Mouse (Mus musculus) limb, embryonic 11.5 days (tissue): ENCODE data around the gene Fam181a. TPM values are rescaled to one million over a fixed set of nuclear protein-coding genes. Genes with fewer than 3 reads are reported as not detected.

Experiments
- ATAC-seq: fragments of 200-750 bp; cut with Nextera tagmentation; 2 replicates; pipeline ENCODE4 v1.8.0; 2017; ENCODE audit warnings: low read depth; ENCODE audit not compliant: insufficient number of reproducible peaks, low FRiP score, low TSS enrichment
- DNase-seq: peaks from one replicate; pipeline ENCODE4 v3.0.0-alpha.2; 2015; ENCODE audit warnings: low spot score
- H3K27ac ChIP-seq: fragments of 300-500 bp; sonication (generic); replicated peaks from 2 replicates; pipeline ENCODE4 v1.5.1; 2014; ENCODE audit warnings: low read depth, mild to moderate bottlenecking, low read length
- H3K27me3 ChIP-seq: fragments of 300-500 bp; sonication (generic); 2 replicates; pipeline ENCODE4 v1.6.1; 2014; ENCODE audit warnings: mild to moderate bottlenecking, low read length, mixed read lengths; ENCODE audit not compliant: control insufficient read depth, insufficient read depth
- H3K36me3 ChIP-seq: fragments of 300-500 bp; sonication (generic); 2 replicates; pipeline ENCODE4 v1.6.1; 2014; ENCODE audit warnings: mild to moderate bottlenecking, low read length, moderate library complexity, mixed read lengths; ENCODE audit not compliant: control insufficient read depth, insufficient read depth
- H3K4me1 ChIP-seq: fragments of 300-500 bp; sonication (generic); 2 replicates; pipeline ENCODE4 v1.6.1; 2014; ENCODE audit warnings: low read length, mixed read lengths; ENCODE audit not compliant: control insufficient read depth, insufficient read depth
- H3K4me2 ChIP-seq: fragments of 300-500 bp; sonication (generic); 2 replicates; pipeline ENCODE4 v1.6.1; 2014; ENCODE audit warnings: low read depth, mild to moderate bottlenecking, moderate library complexity; ENCODE audit not compliant: severe bottlenecking
- H3K4me3 ChIP-seq: fragments of 300-500 bp; sonication (generic); 2 replicates; pipeline ENCODE4 v1.5.1; 2014; ENCODE audit warnings: low read depth, low read length
- H3K9ac ChIP-seq: fragments of 300-500 bp; sonication (generic); 2 replicates; pipeline ENCODE4 v1.6.1; 2014; ENCODE audit warnings: mild to moderate bottlenecking, low read length
- H3K9me3 ChIP-seq: fragments of 300-500 bp; sonication (generic); 2 replicates; pipeline ENCODE4 v1.6.1; 2016; ENCODE audit warnings: low read length; ENCODE audit not compliant: control insufficient read depth
- whole genome bisulfite sequencing: fragments of 180-500 bp; shearing (Covaris S2); extraction: QIAGEN DNeasy Blood & Tissue Kit; methylation state at CpG from one replicate; pipeline ENCODE4 v1.1.7; 2014; 5-methylcytosine and 5-hydroxymethylcytosine counted together
- polyA plus RNA-seq: library from polyadenylated mRNA; unstranded; fragments of >200 nt; fragmentation: Nextera tagmentation; extraction: Ambion mirVana; gene quantifications from 2 replicates; pipeline ENCODE4 v1.2.1, GENCODE M21; 2014

The Fam181a gene
- polyA plus RNA-seq, 1 experiment from 2014 or later = not detected

DNA sequence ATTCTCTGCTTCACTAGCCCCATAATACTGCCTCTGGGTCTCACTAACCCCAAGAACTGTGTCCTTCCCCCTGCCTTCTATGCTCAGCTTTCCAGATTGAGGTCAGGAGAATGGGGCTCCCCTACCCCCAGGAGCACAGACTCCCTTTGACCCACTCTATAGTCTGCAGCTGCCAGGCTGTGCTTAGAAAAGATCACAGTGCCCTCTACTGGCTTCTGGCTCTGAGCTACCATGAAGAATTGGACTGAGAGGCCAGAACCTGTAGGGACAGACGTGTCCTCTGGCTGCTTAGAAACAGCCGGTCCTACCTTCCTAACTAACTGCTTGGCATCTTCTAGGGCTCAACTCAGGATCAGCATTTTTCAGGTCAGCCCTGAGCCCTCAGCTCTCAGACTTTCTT, 4.6 kb upstream of the Fam181a start:
- H3K4me1 ChIP-seq = no peaks in the 10 kb centered on the region
- no peaks in the 10 kb centered on the region; the same call in 1 of the 2 replicates for H3K9me3 ChIP-seq
- no peaks in the 10 kb centered on the region for H3K36me3 ChIP-seq
- no peak overlapping the region for H3K4me2 ChIP-seq
- H3K27ac ChIP-seq = no peak overlapping the region
- H3K9ac ChIP-seq = no peak overlapping the region
- WGBS = 37% methylated on average over 2 of the region's 2 CpGs
- no peaks in the 10 kb centered on the region for H3K27me3 ChIP-seq
- H3K4me3 ChIP-seq = no peak overlapping the region
- ATAC-seq (no peak), DNase-seq (no peak)

DNA sequence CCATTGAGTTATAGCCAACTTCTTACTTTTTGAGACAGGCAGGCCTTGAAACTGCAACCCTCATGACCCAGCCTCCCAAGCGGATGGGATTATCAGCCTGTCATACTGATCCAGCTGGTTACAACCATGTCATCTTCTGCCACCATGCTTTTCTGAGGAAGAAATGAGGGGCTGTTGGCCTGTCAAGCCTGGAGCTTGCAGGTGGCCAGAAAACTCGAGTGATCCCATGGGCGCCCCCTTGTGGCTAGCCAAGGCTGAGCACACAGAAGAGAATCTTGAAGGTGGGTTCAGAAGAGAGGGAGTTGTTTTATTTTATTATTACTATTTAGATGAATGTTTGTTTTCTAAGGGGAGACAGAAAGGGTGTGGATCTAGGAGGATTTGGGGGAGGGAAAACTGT, 4.1 kb upstream of the Fam181a start:
- Histone ChIP-seq H3K27ac (no peak overlapping the region), H3K4me2 (no peak overlapping the region), H3K4me3 (no peak overlapping the region), H3K36me3 (no peaks in the 10 kb centered on the region), H3K9me3 (no peaks in the 10 kb centered on the region; the same call in 1 of the 2 replicates), H3K9ac (no peak overlapping the region), H3K4me1 (no peaks in the 10 kb centered on the region), H3K27me3 (no peaks in the 10 kb centered on the region)
- 22% methylated on average over 3 of the region's 3 CpGs for WGBS
- ATAC-seq (no peak), DNase-seq (peak; percentile 81)

- no peaks in the 10 kb centered on the region; the same call in 1 of the 2 replicates for H3K9me3 ChIP-seq
- 92% methylated on average over 8 of the region's 8 CpGs for WGBS
- no peak overlapping the region for H3K27ac ChIP-seq
- H3K4me2 ChIP-seq = no peak overlapping the region
- H3K27me3 ChIP-seq = peaks cover 13% of the 10 kb centered on the region
- H3K9ac ChIP-seq = no peak overlapping the region
- H3K4me1 ChIP-seq = no peaks in the 10 kb centered on the region
- no peaks in the 10 kb centered on the region for H3K36me3 ChIP-seq
- no peak for ATAC-seq
- no peak for DNase-seq
- no peak overlapping the region for H3K4me3 ChIP-seq
Observed at GRCm38 (mm10) chr12:103311921-103312320, 1.1 kb downstream of the Fam181a start.

GRCm38 (mm10) chr12:103313274-103313673, 2.5 kb downstream of the Fam181a start:
- Histone ChIP-seq H3K9ac (no peak overlapping the region), H3K27ac (no peak overlapping the region), H3K4me2 (no peak overlapping the region), H3K4me3 (no peak overlapping the region), H3K4me1 (peaks cover under 1% of the 10 kb centered on the region), H3K27me3 (peaks cover 13% of the 10 kb centered on the region), H3K36me3 (no peaks in the 10 kb centered on the region), H3K9me3 (no peaks in the 10 kb centered on the region; the same call in 1 of the 2 replicates)
- ATAC-seq (no peak), DNase-seq (no peak)
- WGBS = 79% methylated on average over 6 of the region's 6 CpGs

DNA sequence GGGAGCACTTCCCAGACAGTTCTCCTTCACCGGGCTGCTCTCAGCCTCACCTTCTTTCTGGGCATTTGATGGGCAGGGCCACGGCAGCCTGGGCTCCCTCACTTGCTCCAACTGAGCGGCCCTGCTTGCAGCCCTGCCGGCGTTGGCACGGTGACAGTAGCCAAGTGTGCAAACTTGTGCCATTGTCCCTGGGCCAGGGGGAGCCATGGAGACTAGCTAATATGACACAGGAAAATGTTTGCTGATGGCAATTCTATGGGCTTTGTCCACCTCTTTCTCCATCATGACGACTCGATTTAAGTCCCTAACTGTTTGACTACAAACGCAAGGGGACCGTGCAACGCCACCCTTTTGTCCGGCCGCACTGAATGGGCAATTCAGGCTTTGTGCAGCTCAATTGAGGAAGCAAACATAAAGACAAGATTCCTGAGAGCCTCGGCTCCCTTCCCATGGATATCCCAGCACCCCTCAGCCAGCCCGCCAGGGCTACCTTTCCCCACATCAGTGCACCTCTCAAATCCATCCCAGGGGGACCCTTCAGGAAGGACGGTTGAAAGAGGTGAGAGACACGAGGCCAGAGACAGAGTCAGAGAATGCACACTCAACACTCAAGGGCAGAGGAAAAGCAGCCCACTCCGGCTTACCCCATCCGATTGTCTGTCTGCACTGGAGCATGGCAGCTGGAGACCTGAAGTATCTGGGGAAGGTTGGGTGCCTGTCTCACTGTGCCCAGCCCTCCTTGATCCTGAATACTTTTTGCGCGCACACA, 3.3 kb downstream of the Fam181a start:
- H3K27me3 ChIP-seq = peaks cover 13% of the 10 kb centered on the region
- H3K27ac ChIP-seq = no peak overlapping the region
- no peak overlapping the region for H3K4me2 ChIP-seq
- DNase-seq (no peak), ATAC-seq (no peak)
- H3K9ac ChIP-seq = no peak overlapping the region
- no peak overlapping the region for H3K4me3 ChIP-seq
- H3K36me3 ChIP-seq = no peaks in the 10 kb centered on the region; the same call in 1 of the 2 replicates
- 79% methylated on average over 21 of the region's 21 CpGs for WGBS
- peaks cover 8% of the 10 kb centered on the region for H3K4me1 ChIP-seq
- no peaks in the 10 kb centered on the region; the same call in 1 of the 2 replicates for H3K9me3 ChIP-seq

GRCm38 (mm10) chr12:103314640-103315361, 4.0 kb downstream of the Fam181a start:
- Histone ChIP-seq H3K4me3 (0 out of 2 replicates have a peak overlapping the region, but pooled peaks have one; percentile 2), H3K27me3 (peaks cover 13% of the 10 kb centered on the region), H3K9ac (peak overlapping the region; percentile 49; the same call in 1 of the 2 replicates), H3K9me3 (no peaks in the 10 kb centered on the region; the same call in 1 of the 2 replicates), H3K4me2 (peak overlapping the region; percentile 43), H3K27ac (no peak overlapping the region), H3K4me1 (peaks cover 8% of the 10 kb centered on the region), H3K36me3 (no peaks in the 10 kb centered on the region; the same call in 1 of the 2 replicates)
- ATAC-seq = no peak
- 4% methylated on average over 25 of the region's 25 CpGs for WGBS
- DNase-seq = peak; percentile 39

GRCm38 (mm10) chr12:103315831-103316545, 5.2 kb downstream of the Fam181a start:
- Histone ChIP-seq H3K4me3 (no peak overlapping the region), H3K4me1 (peaks cover 8% of the 10 kb centered on the region), H3K9me3 (no peaks in the 10 kb centered on the region), H3K36me3 (no peaks in the 10 kb centered on the region; the same call in 1 of the 2 replicates), H3K27ac (no peak overlapping the region), H3K4me2 (no peak overlapping the region), H3K27me3 (peaks cover 13% of the 10 kb centered on the region), H3K9ac (no peak overlapping the region)
- no peak for DNase-seq
- 37% methylated on average over 20 of the region's 20 CpGs for WGBS
- ATAC-seq = no peak

- no peak overlapping the region for H3K27ac ChIP-seq
- H3K4me1 ChIP-seq = peaks cover 8% of the 10 kb centered on the region
- no peak overlapping the region for H3K4me3 ChIP-seq
- H3K36me3 ChIP-seq = no peaks in the 10 kb centered on the region; the same call in 1 of the 2 replicates
- ATAC-seq (no peak), DNase-seq (no peak)
- no peak overlapping the region for H3K4me2 ChIP-seq
- no peak overlapping the region for H3K9ac ChIP-seq
- WGBS = 22% methylated on average over 3 of the region's 3 CpGs
- peaks cover 8% of the 10 kb centered on the region for H3K27me3 ChIP-seq
- H3K9me3 ChIP-seq = no peaks in the 10 kb centered on the region
Observed at GRCm38 (mm10) chr12:103322801-103323200, 12.0 kb downstream of the Fam181a start.
